Mouse (Mus musculus) myocyte (in vitro differentiated cells): Measurements from ENCODE around the gene Aatf. TPM values are rescaled to one million over a fixed set of nuclear protein-coding genes. Genes with fewer than 3 reads are reported as not detected.
A peak's percentile ranks its signal among the peaks of the same experiment; 100 is the strongest.

ENCODE experiments used
- H3K27me3 ChIP-seq: one replicate; pipeline ENCODE4 v1.6.1; 2011; ENCODE audit not compliant: control insufficient read depth, insufficient read depth, insufficient read length
- H3K36me3 ChIP-seq: one replicate; pipeline ENCODE4 v1.6.1; 2011; ENCODE audit not compliant: control insufficient read depth, insufficient read depth
- H3K4me2 ChIP-seq: one replicate; pipeline ENCODE4 v1.6.1; 2011; ENCODE audit warnings: low read depth, control low read depth
- H3K4me3 ChIP-seq: one replicate; pipeline ENCODE4 v1.5.1; 2011; ENCODE audit warnings: mild to moderate bottlenecking, control low read depth, moderate library complexity
- H3K79me2 ChIP-seq: one replicate; pipeline ENCODE4 v1.6.1; 2011; ENCODE audit not compliant: control insufficient read depth, insufficient read depth
- H3ac ChIP-seq: one replicate; pipeline ENCODE4 v1.6.1; 2011; ENCODE audit not compliant: control insufficient read depth, insufficient read length
- CEBPB ChIP-seq: IDR thresholded peaks from 2 replicates; pipeline ENCODE4 v1.6.1; 2011; ENCODE audit warnings: mild to moderate bottlenecking, moderate library complexity; ENCODE audit not compliant: poor library complexity, insufficient read depth, severe bottlenecking
- E2F4 ChIP-seq: IDR thresholded peaks from one replicate; pipeline ENCODE4 v1.6.1; 2011; ENCODE audit warnings: mild to moderate bottlenecking, control low read depth, moderate library complexity; ENCODE audit not compliant: insufficient read depth
- MAX ChIP-seq: IDR thresholded peaks from one replicate; pipeline ENCODE4 v1.6.1; 2011; ENCODE audit warnings: low read depth, mild to moderate bottlenecking, control low read depth
- MYOD1 ChIP-seq, 3 experiments: IDR thresholded peaks; one replicate each; pipeline ENCODE4 v1.6.1; 2011; ENCODE audit warnings: control low read depth in 2 of 3, low read depth in 2 of 3, mild to moderate bottlenecking in 2 of 3, moderate library complexity in 1 of 3; ENCODE audit not compliant: insufficient read length in 2 of 3, control insufficient read depth in 1 of 3
- MYOG ChIP-seq, 3 experiments: IDR thresholded peaks; one replicate each; pipeline ENCODE4 v1.6.1; 2011; ENCODE audit warnings: control low read depth in 2 of 3, low read depth in 2 of 3, mild to moderate bottlenecking in 2 of 3; ENCODE audit not compliant: insufficient read length in 2 of 3, control insufficient read depth in 1 of 3, insufficient read depth in 1 of 3
- POLR2A ChIP-seq: IDR thresholded peaks from one replicate; pipeline ENCODE4 v1.6.1; 2011; ENCODE audit warnings: low read depth, mild to moderate bottlenecking, control low read depth, moderate library complexity; ENCODE audit not compliant: insufficient read length
- POLR2AphosphoS2 ChIP-seq: IDR thresholded peaks from one replicate; pipeline ENCODE4 v1.6.1; 2011; ENCODE audit warnings: low read depth, control low read depth; ENCODE audit not compliant: insufficient read length
- REST ChIP-seq: IDR thresholded peaks from one replicate; pipeline ENCODE4 v1.6.1; 2011; ENCODE audit warnings: mild to moderate bottlenecking, control low read depth, moderate library complexity; ENCODE audit not compliant: insufficient read depth, insufficient read length
- SRF ChIP-seq: IDR thresholded peaks from one replicate; pipeline ENCODE4 v1.6.1; 2011; ENCODE audit warnings: low read depth; ENCODE audit not compliant: control insufficient read depth, insufficient read length
- TCF12 ChIP-seq: IDR thresholded peaks from one replicate; pipeline ENCODE4 v1.6.1; 2011; ENCODE audit warnings: mild to moderate bottlenecking, control low read depth; ENCODE audit not compliant: poor library complexity, insufficient read depth, severe bottlenecking
- TCF3 ChIP-seq: IDR thresholded peaks from one replicate; pipeline ENCODE4 v1.6.1; 2011; ENCODE audit warnings: low read depth, control low read depth; ENCODE audit not compliant: insufficient read length
- USF1 ChIP-seq: IDR thresholded peaks from one replicate; pipeline ENCODE4 v1.6.1; 2011; ENCODE audit warnings: low read depth, mild to moderate bottlenecking, control low read depth, moderate library complexity
- polyA plus RNA-seq: library from polyadenylated mRNA; unstranded; fragments of >200 nt; fragmentation: generic; extraction: Trizol; gene quantifications from one replicate; pipeline ENCODE4 v1.2.1, GENCODE M21; 2012; ENCODE audit warnings: missing spikeins

Gene Aatf
- polyA plus RNA-seq, 1 experiment, result 34.6 TPM

GRCm38 (mm10) chr11:84523841-84524510 lies 10.7 kb upstream of the Aatf start:
- Histone ChIP-seq H3K79me2 (no peaks in the 10 kb centered on the region), H3K4me2 (no peak overlapping the region), H3ac (no peak overlapping the region), H3K4me3 (no peak overlapping the region), H3K27me3 (peaks cover 90% of the 10 kb centered on the region), H3K36me3 (no peaks in the 10 kb centered on the region)
- no peak for TF ChIP-seq POLR2AphosphoS2
- no peak for TF ChIP-seq TCF3
- TF ChIP-seq USF1, result no peak
- TF ChIP-seq MYOD1 (IDR thresholded peaks at IDR 0.05; ENCODE audit: control insufficient read depth in 1 of 3, insufficient read length in 2 of 3, low read depth in 2 of 3), result no peak
- TF ChIP-seq MYOG (IDR thresholded peaks at IDR 0.05; ENCODE audit: control insufficient read depth in 1 of 3, insufficient read depth in 1 of 3, insufficient read length in 2 of 3, low read depth in 2 of 3), result no peak
- TF ChIP-seq TCF12, result no peak
- no peak for TF ChIP-seq MAX
- TF ChIP-seq REST, result no peak
- TF ChIP-seq SRF, result no peak
- TF ChIP-seq POLR2A, result no peak
- TF ChIP-seq E2F4, result no peak

- Histone ChIP-seq H3ac (no peak overlapping the region), H3K36me3 (no peaks in the 10 kb centered on the region), H3K79me2 (no peaks in the 10 kb centered on the region), H3K27me3 (peaks cover 86% of the 10 kb centered on the region), H3K4me3 (no peak overlapping the region), H3K4me2 (peak overlapping the region; percentile 71)
- TF ChIP-seq USF1 (no peak), E2F4 (no peak), POLR2AphosphoS2 (no peak), REST (no peak), TCF3 (no peak), MYOD1 (IDR thresholded peaks at IDR 0.05; ENCODE audit: control insufficient read depth in 1 of 3, insufficient read length in 2 of 3, low read depth in 2 of 3) (no peak), SRF (no peak), POLR2A (no peak), MYOG (IDR thresholded peaks at IDR 0.05; ENCODE audit: control insufficient read depth in 1 of 3, insufficient read depth in 1 of 3, insufficient read length in 2 of 3, low read depth in 2 of 3) (no peak), MAX (no peak), TCF12 (no peak), CEBPB (no peak)
These were observed 10.1 kb upstream of the Aatf start for GRCm38 (mm10) chr11:84523321-84523831.

GRCm38 (mm10) chr11:84522577-84523320 lies 9.4 kb upstream of the Aatf start:
- Histone ChIP-seq H3K79me2 (no peaks in the 10 kb centered on the region), H3K36me3 (no peaks in the 10 kb centered on the region), H3K27me3 (peaks cover 83% of the 10 kb centered on the region), H3K4me2 (peak overlapping the region; percentile 71), H3K4me3 (no peak overlapping the region), H3ac (no peak overlapping the region)
- TF ChIP-seq TCF3 (no peak), CEBPB (peak; percentile 95), E2F4 (no peak)

- no peak for TF ChIP-seq TCF3
- TF ChIP-seq MAX, result no peak
- no peak for TF ChIP-seq POLR2AphosphoS2
- TF ChIP-seq MYOD1 (IDR thresholded peaks at IDR 0.05; ENCODE audit: control insufficient read depth in 1 of 3, insufficient read length in 2 of 3, low read depth in 2 of 3), result no peak
- TF ChIP-seq CEBPB, result no peak
- TF ChIP-seq SRF, result no peak
- no peak for TF ChIP-seq TCF12
- no peak for TF ChIP-seq E2F4
- no peak for TF ChIP-seq USF1
- TF ChIP-seq REST, result no peak
- no peak for TF ChIP-seq POLR2A
- no peak for TF ChIP-seq MYOG (IDR thresholded peaks at IDR 0.05; ENCODE audit: control insufficient read depth in 1 of 3, insufficient read depth in 1 of 3, insufficient read length in 2 of 3, low read depth in 2 of 3)
- no peak overlapping the region for H3K4me3 ChIP-seq
- H3ac ChIP-seq, result no peak overlapping the region
These were observed 8.5 kb upstream of the Aatf start for GRCm38 (mm10) chr11:84521751-84522299.

GRCm38 (mm10) chr11:84521071-84521390 lies 7.7 kb upstream of the Aatf start:
- no peaks in the 10 kb centered on the region for H3K79me2 ChIP-seq
- TF ChIP-seq USF1, result no peak
- H3K4me3 ChIP-seq, result no peak overlapping the region
- no peak overlapping the region for H3ac ChIP-seq
- no peak overlapping the region for H3K4me2 ChIP-seq
- H3K36me3 ChIP-seq, result no peaks in the 10 kb centered on the region
- peaks cover 69% of the 10 kb centered on the region for H3K27me3 ChIP-seq

More at GRCm38 (mm10) chr11:84521751-84522299, 8.5 kb upstream of the Aatf start:
- no peaks in the 10 kb centered on the region for H3K36me3 ChIP-seq
- H3K4me2 ChIP-seq, result no peak overlapping the region
- no peaks in the 10 kb centered on the region for H3K79me2 ChIP-seq
- H3K27me3 ChIP-seq, result peaks cover 74% of the 10 kb centered on the region
